Mouse (Mus musculus) lung, adult 2 months (tissue): ENCODE measurements around the gene Efna3. TPM values are rescaled to one million over a fixed set of nuclear protein-coding genes. Genes with fewer than 3 reads are reported as not detected.

Experiments
- DNase-seq: peaks from one replicate; pipeline ENCODE4 v3.0.0; 2022
- H3K4me1 ChIP-seq: fragments of 200-500 bp; 2 replicates; pipeline ENCODE4 v1.6.1; 2011; ENCODE audit warnings: low read length; ENCODE audit not compliant: control insufficient read depth, insufficient read depth
- H3K4me3 ChIP-seq: fragments of 200-500 bp; replicated peaks from 2 replicates; pipeline ENCODE3; 2011; ENCODE audit warnings: low read depth, mild to moderate bottlenecking, control low read depth, low read length; ENCODE audit errors: extremely low read depth
- CTCF ChIP-seq: fragments of 200-500 bp; IDR thresholded peaks from 2 replicates; pipeline ENCODE4 v1.5.1; 2011; ENCODE audit warnings: mild to moderate bottlenecking, low read length, control low read depth; ENCODE audit not compliant: insufficient read depth
- POLR2A ChIP-seq: fragments of 200-500 bp; IDR thresholded peaks from 2 replicates; pipeline ENCODE4 v1.6.1; 2011; ENCODE audit warnings: low read depth, mild to moderate bottlenecking, control low read depth, low read length, borderline replicate concordance; ENCODE audit errors: extremely low read depth
- WGBS: fragments of 180-500 bp; shearing (Covaris S2); methylation state at CpG from one replicate; pipeline ENCODE4 v1.1.7; 2018; 5-methylcytosine and 5-hydroxymethylcytosine counted together
- polyA plus RNA-seq: library from polyadenylated mRNA; depleted of rRNA; stranded (reverse); fragments of >200 nt; gene quantifications from 2 replicates; pipeline ENCODE4 v1.2.3, GENCODE M21; 2012; rRNA removed

Efna3 gene
- 4.1 and 20.3 TPM in 2 replicates for polyA plus RNA-seq

- H3K4me3 ChIP-seq, result peak within 1 kb of the TSS; percentile 26
- peaks cover 11% of the 10 kb centered on the region; the same call in 1 of the 2 replicates for H3K4me1 ChIP-seq
- DNase-seq, result peak; percentile 80
- WGBS, result 2% methylated on average over 53 of the region's 53 CpGs
- no peak for TF ChIP-seq POLR2A
- no peak for TF ChIP-seq CTCF
Measured at GRCm38 (mm10) chr3:89322514-89323165, at the start of gene Efna3. Efna3 (minus strand) TSS chr3:89322965.

GRCm38 (mm10) chr3:89367338-89367737 is 44.6 kb upstream of the Efna3 start:
- H3K4me1 ChIP-seq, result no peaks in the 10 kb centered on the region
- WGBS, result 58% methylated on average over 11 of the region's 11 CpGs
- no peak for TF ChIP-seq POLR2A
- TF ChIP-seq CTCF, result no peak
- H3K4me3 ChIP-seq, result no peak overlapping the region
- DNase-seq, result no peak

GRCm38 (mm10) chr3:89365486-89366414 is 43.0 kb upstream of the Efna3 start:
- TF ChIP-seq POLR2A (no peak), CTCF (no peak)
- no peaks in the 10 kb centered on the region for H3K4me1 ChIP-seq
- no peak overlapping the region for H3K4me3 ChIP-seq
- WGBS, result 79% methylated on average over 20 of the region's 20 CpGs
- no peak for DNase-seq

DNA sequence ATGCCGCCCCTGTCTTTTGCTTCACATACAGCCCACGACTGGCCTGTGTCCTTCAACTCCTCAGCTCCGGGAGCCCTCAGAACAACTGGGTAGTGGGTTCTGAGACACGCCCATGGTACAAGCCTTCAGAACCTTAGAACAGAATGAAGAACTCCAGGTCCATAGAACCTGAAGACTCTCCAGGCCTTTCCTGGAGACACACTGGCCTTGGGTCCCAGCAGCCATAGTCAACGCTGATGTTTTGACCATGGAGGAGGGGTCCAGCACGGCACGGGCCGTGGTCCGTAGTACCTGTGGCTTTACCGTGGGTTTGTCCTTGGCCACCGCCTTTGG is 42.4 kb upstream of the Efna3 start, which contains the start of gene Dcst1:
Dcst1 (minus strand) TSS at position 101 of the 333 bp plus-strand sequence.
- no peak for TF ChIP-seq POLR2A
- no peak for TF ChIP-seq CTCF
- Histone ChIP-seq H3K4me1 (no peaks in the 10 kb centered on the region), H3K4me3 (no peak within 1 kb of the TSS)
- DNase-seq, result no peak
- WGBS, result 94% methylated on average over 11 of the region's 11 CpGs

DNA sequence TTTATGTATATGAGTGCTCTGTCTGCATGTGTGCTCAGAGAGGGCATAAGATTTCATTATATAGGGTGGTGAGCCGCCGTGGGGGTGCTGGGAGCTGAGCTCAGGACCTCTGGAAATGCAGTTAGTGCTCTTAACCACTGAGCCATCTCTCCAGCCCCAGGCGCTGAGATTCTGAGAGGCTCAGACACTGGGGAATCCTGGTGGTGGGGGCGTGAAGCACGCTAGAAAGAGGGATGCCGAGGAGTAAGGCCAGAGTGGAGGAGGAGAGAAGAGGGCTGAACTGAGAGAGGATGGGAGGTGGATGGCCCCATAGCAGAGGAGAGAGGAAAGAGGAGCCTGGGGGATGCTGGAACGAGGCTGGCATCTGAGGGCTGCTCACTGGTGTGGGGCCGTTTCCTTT is 41.9 kb upstream of the Efna3 start:
- no peak for DNase-seq
- Histone ChIP-seq H3K4me3 (no peak overlapping the region), H3K4me1 (no peaks in the 10 kb centered on the region)
- TF ChIP-seq CTCF (no peak), POLR2A (no peak)
- WGBS, result 79% methylated on average over 8 of the region's 8 CpGs

- no peak within 1 kb of the TSS for H3K4me3 ChIP-seq
- DNase-seq, result no peak
- 85% methylated on average over 7 of the region's 7 CpGs for WGBS
- H3K4me1 ChIP-seq, result no peaks in the 10 kb centered on the region
- TF ChIP-seq POLR2A, result no peak
- TF ChIP-seq CTCF, result no peak
Measured at GRCm38 (mm10) chr3:89361675-89362074, 38.9 kb upstream of the Efna3 start, which contains the start of gene Dcst2. Dcst2 (plus strand) TSS chr3:89361975.

DNA sequence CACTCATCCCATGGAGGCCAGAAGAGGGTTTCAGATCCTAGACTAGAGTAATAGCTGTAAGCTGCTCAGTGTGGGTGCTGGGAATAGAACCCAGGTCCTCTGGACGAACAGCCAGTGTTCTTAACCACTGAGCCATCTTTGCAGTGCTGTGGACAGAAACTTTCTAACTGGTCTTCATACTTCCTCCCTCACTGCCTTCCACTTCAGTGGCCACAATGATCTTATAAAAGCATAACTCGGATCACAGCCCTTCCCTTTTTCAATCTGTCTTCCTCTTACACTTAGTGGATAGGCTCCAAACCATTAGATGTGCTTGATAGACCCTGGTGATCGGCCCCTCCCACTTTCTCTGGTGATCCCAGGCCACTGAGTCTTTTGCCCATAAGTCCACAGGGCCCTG is 37.5 kb upstream of the Efna3 start:
- TF ChIP-seq POLR2A (no peak), CTCF (no peak)
- H3K4me3 ChIP-seq, result no peak overlapping the region
- WGBS, result 57% methylated on average over 3 of the region's 3 CpGs
- no peak for DNase-seq
- H3K4me1 ChIP-seq, result no peaks in the 10 kb centered on the region

DNA sequence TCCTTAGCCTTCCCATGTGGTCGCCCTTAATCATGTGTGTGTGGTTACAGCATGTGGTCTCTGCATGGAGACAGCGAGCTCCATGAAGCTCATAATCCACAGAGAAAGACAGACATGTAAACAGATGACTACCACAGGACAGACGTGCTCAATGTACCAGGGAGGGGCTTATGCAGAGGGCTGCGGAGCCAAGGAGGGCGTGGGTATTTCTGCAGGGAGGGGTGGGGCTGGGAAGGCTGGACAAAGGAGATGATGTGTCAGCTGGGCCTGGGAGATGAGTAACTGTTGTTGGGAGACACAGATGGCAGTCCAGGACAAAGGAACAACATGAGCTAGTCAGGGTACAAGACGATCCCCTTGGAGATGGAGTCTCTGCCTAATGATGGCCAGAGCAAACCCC is 36.9 kb upstream of the Efna3 start:
- H3K4me3 ChIP-seq, result no peak overlapping the region
- DNase-seq, result no peak
- no peaks in the 10 kb centered on the region for H3K4me1 ChIP-seq
- 47% methylated on average over 6 of the region's 6 CpGs for WGBS
- no peak for TF ChIP-seq CTCF
- TF ChIP-seq POLR2A, result no peak

DNA sequence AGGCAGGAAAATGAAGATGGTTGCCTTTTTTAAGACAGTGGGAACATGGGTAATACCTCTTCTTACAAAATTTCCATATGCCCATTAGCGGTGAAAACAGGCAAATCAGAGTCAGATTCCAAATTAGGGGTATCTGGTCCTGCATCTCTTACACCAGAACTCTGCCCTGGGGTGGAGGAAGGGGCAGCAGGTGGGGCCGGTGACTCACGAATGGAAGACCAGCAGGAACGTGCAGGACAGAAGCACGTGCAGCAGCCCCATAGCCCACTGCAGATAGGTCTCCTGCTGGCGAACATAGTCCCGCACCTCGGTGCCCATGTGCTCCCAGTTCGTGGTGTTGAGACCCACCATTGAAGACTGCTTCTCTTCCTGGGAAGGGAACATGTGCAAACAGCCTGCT is 33.3 kb upstream of the Efna3 start:
- no peak for DNase-seq
- H3K4me3 ChIP-seq, result no peak overlapping the region
- WGBS, result 83% methylated on average over 9 of the region's 9 CpGs
- no peaks in the 10 kb centered on the region for H3K4me1 ChIP-seq
- TF ChIP-seq CTCF (no peak), POLR2A (no peak)
